Mouse (Mus musculus): Measurements from ENCODE around the gene Pih1d1. TPM values are rescaled to one million over a fixed set of nuclear protein-coding genes. Genes with fewer than 3 reads are reported as not detected.
"Not testable (repeated sequence)": the region's sequence is repeated elsewhere in the genome, so short reads cannot be mapped to it uniquely, and the experiment has no call there.

Gene Pih1d1
- polyA plus RNA-seq, 1 experiment from 2014 or later = 51.7 TPM

DNA sequence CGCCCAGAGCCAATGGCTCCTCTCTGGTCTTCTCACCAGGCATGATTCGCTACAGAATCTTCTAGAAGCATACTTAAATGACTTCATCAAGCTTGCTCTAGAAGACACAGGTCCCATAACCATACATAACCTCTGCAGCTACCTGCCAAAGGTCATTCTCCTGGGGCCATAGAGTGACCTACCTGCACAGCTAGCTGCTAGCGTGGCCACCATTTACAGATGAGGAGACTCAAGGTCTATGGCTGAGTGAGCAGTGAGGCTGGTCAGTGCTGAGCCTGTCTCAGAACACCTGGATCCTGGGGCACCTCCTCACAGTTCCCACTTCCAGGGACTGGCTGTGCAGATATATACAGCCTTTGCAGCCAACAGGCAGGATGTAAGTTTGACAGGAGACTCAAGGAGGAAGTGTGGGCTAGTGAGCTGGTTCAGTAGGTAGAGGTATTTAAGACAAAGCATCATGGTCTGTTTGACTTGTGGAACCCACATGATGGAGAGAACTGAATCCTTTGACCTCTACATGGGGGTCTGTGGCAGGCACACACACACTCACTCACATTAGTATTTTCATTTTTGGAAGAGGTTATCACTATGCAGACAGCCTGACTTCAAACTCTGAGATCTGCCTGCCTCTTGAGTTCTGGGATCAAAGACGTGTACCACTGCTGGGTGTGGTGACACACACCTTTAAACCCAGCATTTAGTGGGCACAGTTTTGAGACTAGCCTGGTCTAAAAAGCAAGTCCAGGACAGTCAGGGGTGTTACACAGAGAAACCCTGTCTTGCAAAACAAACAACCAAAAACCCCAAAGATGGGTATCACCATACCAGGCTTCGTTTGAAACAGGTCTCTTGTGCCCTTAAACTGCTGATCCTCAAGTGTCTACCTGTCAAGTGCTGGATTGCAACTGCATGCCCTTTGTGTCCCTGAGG, 34.1 kb upstream of the Pih1d1 start:
- no peak overlapping the region for H3K4me3 ChIP-seq (replicated peaks)

DNA sequence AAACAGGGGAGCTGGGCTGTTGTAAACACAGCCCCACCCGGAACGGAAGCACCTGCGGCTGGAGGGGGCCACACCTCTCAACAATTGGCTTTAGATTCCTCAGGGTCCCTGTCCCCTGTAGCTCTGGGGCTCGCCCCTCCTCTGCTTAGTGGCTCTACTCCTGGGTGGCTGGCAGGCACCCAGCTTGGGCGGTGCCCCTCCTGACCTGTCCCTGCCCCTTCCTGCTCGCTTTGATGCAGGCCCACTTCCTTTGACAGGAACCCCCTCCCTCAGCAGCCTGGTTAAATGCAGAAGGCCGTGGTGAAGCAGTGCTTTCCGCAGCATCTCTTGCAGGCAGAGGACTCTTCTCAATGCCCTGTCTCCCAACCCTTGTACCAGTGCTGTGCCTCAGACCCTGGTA, 32.7 kb upstream of the Pih1d1 start:
- H3K4me3 ChIP-seq (replicated peaks) = peak overlapping the region; percentile 95
- H3K9ac ChIP-seq = peak overlapping the region; percentile 54; the same call in 1 of the 2 replicates
- H3K36me3 ChIP-seq = peaks cover 65% of the 10 kb centered on the region

More for the DNA sequence above, 34.1 kb upstream of the Pih1d1 start:
- Histone ChIP-seq H3K4me2 (no peak overlapping the region), H3K36me3 (peaks cover 51% of the 10 kb centered on the region), H3K27me3 (no peaks in the 10 kb centered on the region), H3K27ac (peak overlapping the region; percentile 39), H3K9me3 (replicated peaks) (no peaks in the 10 kb centered on the region), H3K4me1 (replicated peaks) (peaks cover 68% of the 10 kb centered on the region), H3K9ac (no peak overlapping the region)
- no peak for ATAC-seq (ENCODE audit: low read depth)
- WGBS (ENCODE audit: insufficient replicate concordance) = 56% methylated on average over 5 of the region's 5 CpGs
- no peak for DNase-seq

DNA sequence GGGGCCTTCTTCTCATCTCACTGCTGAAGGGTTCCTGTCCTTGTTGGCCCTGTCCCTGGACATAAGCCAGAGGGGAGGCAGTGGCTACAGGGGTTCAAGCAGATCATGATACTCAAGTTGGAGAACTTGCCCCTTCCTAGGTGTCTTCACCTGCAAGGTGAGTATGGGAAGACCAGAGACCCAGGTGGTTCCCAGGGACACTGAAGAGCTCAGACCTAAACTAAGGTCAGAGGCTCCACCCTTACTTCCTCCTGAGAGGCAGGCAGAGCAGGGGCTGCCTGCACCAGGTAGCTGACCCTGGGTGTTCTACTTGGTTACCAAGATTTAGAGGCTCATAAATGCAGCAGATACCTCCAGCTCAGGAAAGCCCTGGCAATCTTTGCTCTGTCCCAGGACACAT, 32.1 kb upstream of the Pih1d1 start:
- peaks cover 70% of the 10 kb centered on the region for H3K36me3 ChIP-seq
- DNase-seq (no peak), ATAC-seq (ENCODE audit: low read depth) (no peak)
- no peaks in the 10 kb centered on the region for H3K9me3 ChIP-seq (replicated peaks)
- peak overlapping the region; percentile 89 for H3K27ac ChIP-seq
- H3K27me3 ChIP-seq = no peaks in the 10 kb centered on the region
- peak overlapping the region; percentile 94 for H3K4me2 ChIP-seq
- peak overlapping the region; percentile 54 for H3K9ac ChIP-seq
- peaks cover 83% of the 10 kb centered on the region for H3K4me1 ChIP-seq (replicated peaks)
- peak overlapping the region; percentile 95 for H3K4me3 ChIP-seq (replicated peaks)

More for the DNA sequence above, 32.7 kb upstream of the Pih1d1 start:
- no peaks in the 10 kb centered on the region for H3K9me3 ChIP-seq (replicated peaks)
- WGBS (ENCODE audit: insufficient replicate concordance) = 42% methylated on average over 8 of the region's 8 CpGs
- no peak for ATAC-seq (ENCODE audit: low read depth)
- no peaks in the 10 kb centered on the region for H3K27me3 ChIP-seq
- H3K27ac ChIP-seq = peak overlapping the region; percentile 89
- no peak for DNase-seq
- H3K4me1 ChIP-seq (replicated peaks) = peaks cover 77% of the 10 kb centered on the region
- H3K4me2 ChIP-seq = peak overlapping the region; percentile 94; the same call in 1 of the 2 replicates

DNA sequence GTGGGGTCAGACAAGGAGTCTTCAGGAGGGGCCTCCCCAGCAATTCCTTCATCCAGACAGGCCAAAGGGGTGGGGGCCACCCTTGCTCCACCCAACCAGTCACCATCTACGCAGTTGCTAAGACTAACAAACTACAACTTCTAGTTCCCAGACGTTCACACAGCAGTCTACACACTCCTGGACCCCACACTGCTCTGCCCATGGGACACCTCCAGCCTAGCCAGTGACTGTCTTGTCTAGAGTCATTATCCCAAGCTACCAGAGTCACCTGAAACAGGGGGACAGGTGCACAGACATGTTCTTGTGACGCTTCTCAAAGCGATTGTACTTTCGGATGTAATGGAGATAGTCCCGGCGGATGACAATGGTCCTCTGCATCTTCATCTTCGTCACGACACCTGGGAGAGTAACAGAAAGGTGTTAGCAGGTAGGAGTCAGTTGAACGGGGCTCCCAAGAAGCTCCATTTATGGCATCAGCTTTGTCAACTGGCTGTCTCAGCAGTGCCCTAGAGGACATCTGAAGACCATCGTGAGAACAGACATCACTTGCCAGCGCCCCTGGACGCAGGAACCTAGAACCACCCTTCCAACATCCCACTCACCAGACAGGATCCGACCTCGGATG, 31.4 kb upstream of the Pih1d1 start:
- Histone ChIP-seq H3K36me3 (peaks cover 77% of the 10 kb centered on the region), H3K4me1 (replicated peaks) (peaks cover 87% of the 10 kb centered on the region), H3K9me3 (replicated peaks) (no peaks in the 10 kb centered on the region), H3K27ac (peak overlapping the region; percentile 89), H3K4me2 (peak overlapping the region; percentile 94), H3K27me3 (no peaks in the 10 kb centered on the region), H3K9ac (peak overlapping the region; percentile 98), H3K4me3 (replicated peaks) (peak overlapping the region; percentile 95)
- ATAC-seq (ENCODE audit: low read depth) (no peak), DNase-seq (no peak)
- WGBS (ENCODE audit: insufficient replicate concordance) = 61% methylated on average over 15 of the region's 15 CpGs

- peaks cover 80% of the 10 kb centered on the region for H3K36me3 ChIP-seq
- H3K4me3 ChIP-seq (replicated peaks) = peak overlapping the region; percentile 95
- peak overlapping the region; percentile 98 for H3K9ac ChIP-seq
- DNase-seq (no peak), ATAC-seq (ENCODE audit: low read depth) (no peak)
- 7% methylated on average over 12 of the region's 12 CpGs for WGBS (ENCODE audit: insufficient replicate concordance)
- no peaks in the 10 kb centered on the region for H3K9me3 ChIP-seq (replicated peaks)
- H3K4me2 ChIP-seq = peak overlapping the region; percentile 94
- peak overlapping the region; percentile 89 for H3K27ac ChIP-seq
- H3K27me3 ChIP-seq = no peaks in the 10 kb centered on the region
- peaks cover 87% of the 10 kb centered on the region for H3K4me1 ChIP-seq (replicated peaks)
Observed at GRCm38 (mm10) chr7:45123186-45123570, 30.9 kb upstream of the Pih1d1 start.

DNA sequence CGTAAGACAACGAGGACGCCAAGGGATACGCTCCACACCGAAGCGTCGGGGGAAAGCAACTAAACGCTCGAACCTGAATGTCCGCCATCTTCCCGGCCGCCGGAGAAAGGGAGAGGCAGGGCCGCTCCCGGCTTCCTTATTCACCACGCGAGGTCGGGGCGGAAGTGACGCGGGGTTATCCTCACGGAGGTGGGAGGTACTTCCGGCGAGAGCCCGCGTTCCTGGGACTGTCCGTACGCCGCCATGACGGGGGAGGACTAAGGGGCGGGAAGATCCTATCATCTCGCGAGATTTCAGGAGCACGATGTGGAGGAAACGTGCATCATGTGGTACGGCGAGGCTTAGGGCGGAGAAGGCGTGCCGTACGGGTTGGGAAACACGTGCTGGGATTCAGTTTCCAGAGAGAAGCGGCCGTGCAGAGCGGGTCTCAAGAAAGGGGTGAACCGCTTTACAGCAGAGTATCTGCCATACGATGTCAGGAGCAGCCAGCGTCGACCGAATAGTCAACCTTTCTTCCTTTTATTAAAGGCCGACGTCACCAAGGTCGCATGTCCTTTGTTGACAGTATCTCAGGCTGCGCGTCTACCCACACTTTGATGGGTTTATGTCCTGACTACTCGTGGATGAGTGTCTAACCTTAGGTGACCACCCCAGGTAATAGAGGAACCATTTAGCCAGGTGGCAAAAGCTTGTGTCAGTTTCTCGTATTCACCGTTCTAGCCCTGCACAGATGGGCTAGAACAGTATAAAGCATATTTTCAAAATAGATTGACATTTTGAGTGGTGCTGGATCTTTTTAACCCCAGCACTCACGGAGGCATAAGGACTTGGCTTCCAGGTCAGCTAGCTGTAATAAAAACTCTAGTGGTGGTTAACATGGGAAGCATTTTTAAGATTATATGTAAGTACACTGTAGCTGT, 29.6 kb upstream of the Pih1d1 start, which contains the start of gene Rps11:
TSS of gene Rps11 (minus strand) at position 216 of the 920 bp plus-strand sequence.
- Histone ChIP-seq H3K9me3 (replicated peaks) (no peaks in the 10 kb centered on the region), H3K4me2 (peak within 1 kb of the TSS; percentile 94), H3K4me3 (replicated peaks) (peak within 1 kb of the TSS; percentile 95), H3K27ac (peak within 1 kb of the TSS; percentile 94), H3K9ac (peak within 1 kb of the TSS; percentile 98), H3K27me3 (no peaks in the 10 kb centered on the region), H3K36me3 (peaks cover 73% of the 10 kb centered on the region), H3K4me1 (replicated peaks) (peaks cover 79% of the 10 kb centered on the region)
- DNase-seq = peak; percentile 99
- WGBS (ENCODE audit: insufficient replicate concordance) = under 1% methylated on average over 59 of the region's 59 CpGs
- peak; percentile 78 for ATAC-seq (ENCODE audit: low read depth)

GRCm38 (mm10) chr7:45125144-45125600, 28.9 kb upstream of the Pih1d1 start:
- Histone ChIP-seq H3K9me3 (replicated peaks) (no peaks in the 10 kb centered on the region), H3K27me3 (no peaks in the 10 kb centered on the region), H3K9ac (peak overlapping the region; percentile 95), H3K36me3 (peaks cover 66% of the 10 kb centered on the region), H3K4me2 (peak overlapping the region; percentile 94), H3K4me1 (replicated peaks) (peaks cover 81% of the 10 kb centered on the region), H3K27ac (peak overlapping the region; percentile 94), H3K4me3 (replicated peaks) (peak overlapping the region; percentile 82)
- ATAC-seq (ENCODE audit: low read depth) = no peak
- 14% methylated on average over 7 of the region's 7 CpGs for WGBS (ENCODE audit: insufficient replicate concordance)
- DNase-seq = peak; percentile 57

GRCm38 (mm10) chr7:45125649-45126048, 28.5 kb upstream of the Pih1d1 start:
- not testable (repeated sequence) for H3K9me3 ChIP-seq (replicated peaks); H3K27me3 ChIP-seq; ATAC-seq (ENCODE audit: low read depth); DNase-seq
- WGBS (ENCODE audit: insufficient replicate concordance) = 56% methylated on average over 5 of the region's 5 CpGs
- H3K4me2 ChIP-seq = peak overlapping the region; percentile 94
- peak overlapping the region; percentile 94 for H3K27ac ChIP-seq
- H3K4me1 ChIP-seq (replicated peaks) = peaks cover 81% of the 10 kb centered on the region
- H3K9ac ChIP-seq = peak overlapping the region; percentile 95
- peak overlapping the region; percentile 82 for H3K4me3 ChIP-seq (replicated peaks)
- peaks cover 61% of the 10 kb centered on the region for H3K36me3 ChIP-seq

DNA sequence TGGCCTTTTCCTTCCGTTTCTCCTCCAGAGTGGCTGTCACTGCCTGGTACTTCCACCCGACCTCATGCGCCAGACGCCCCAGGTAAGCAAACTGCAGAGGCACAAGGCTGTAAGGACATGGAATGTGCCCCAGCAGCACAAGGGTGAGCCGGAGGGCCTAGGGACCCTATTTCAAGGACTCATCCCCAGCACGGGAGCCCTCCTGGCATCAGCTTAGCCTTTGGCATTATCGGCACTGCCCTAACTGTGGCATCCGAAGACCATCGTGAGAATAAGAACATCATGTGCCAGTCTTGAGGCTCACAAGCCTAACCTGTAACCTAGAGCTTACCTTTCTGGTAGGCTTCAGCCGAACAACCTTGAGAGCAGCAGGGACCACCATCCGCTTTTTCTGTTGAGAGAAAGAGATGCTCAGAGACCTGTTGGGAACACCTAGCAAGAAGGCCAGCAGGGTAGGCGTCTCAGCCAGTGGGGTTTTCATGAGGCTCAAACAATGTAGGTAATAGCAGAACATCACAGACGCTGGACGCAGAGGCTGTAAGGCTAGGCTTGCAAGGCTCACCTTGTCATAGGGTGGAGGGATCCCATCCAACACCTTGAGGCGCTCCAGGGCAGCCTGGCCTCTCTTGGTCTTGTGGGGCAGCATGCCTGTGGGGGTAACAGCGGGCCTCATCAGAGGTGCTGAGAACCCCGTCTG, 27.8 kb upstream of the Pih1d1 start:
- DNase-seq (no peak), ATAC-seq (ENCODE audit: low read depth) (no peak)
- Histone ChIP-seq H3K9me3 (replicated peaks) (no peaks in the 10 kb centered on the region), H3K4me3 (replicated peaks) (peak overlapping the region; percentile 82), H3K27ac (peak overlapping the region; percentile 94), H3K9ac (peak overlapping the region; percentile 95), H3K36me3 (peaks cover 58% of the 10 kb centered on the region), H3K4me1 (replicated peaks) (peaks cover 79% of the 10 kb centered on the region), H3K27me3 (no peaks in the 10 kb centered on the region), H3K4me2 (peak overlapping the region; percentile 94)
- 53% methylated on average over 17 of the region's 17 CpGs for WGBS (ENCODE audit: insufficient replicate concordance)
